Mouse (Mus musculus) limb, embryonic 11.5 days (tissue): ENCODE data around the gene Rpp25. TPM values are rescaled to one million over a fixed set of nuclear protein-coding genes. Genes with fewer than 3 reads are reported as not detected.

Experiments used
- ATAC-seq: fragments of 200-750 bp; cut with Nextera tagmentation; 2 replicates; pipeline ENCODE4 v1.8.0; 2017; ENCODE audit warnings: low read depth; ENCODE audit not compliant: insufficient number of reproducible peaks, low FRiP score, low TSS enrichment
- DNase-seq: peaks from one replicate; pipeline ENCODE4 v3.0.0-alpha.2; 2015; ENCODE audit warnings: low spot score
- H3K27ac ChIP-seq: fragments of 300-500 bp; sonication (generic); replicated peaks from 2 replicates; pipeline ENCODE4 v1.5.1; 2014; ENCODE audit warnings: low read depth, mild to moderate bottlenecking, low read length
- H3K27me3 ChIP-seq: fragments of 300-500 bp; sonication (generic); 2 replicates; pipeline ENCODE4 v1.6.1; 2014; ENCODE audit warnings: mild to moderate bottlenecking, low read length, mixed read lengths; ENCODE audit not compliant: control insufficient read depth, insufficient read depth
- H3K36me3 ChIP-seq: fragments of 300-500 bp; sonication (generic); 2 replicates; pipeline ENCODE4 v1.6.1; 2014; ENCODE audit warnings: mild to moderate bottlenecking, low read length, moderate library complexity, mixed read lengths; ENCODE audit not compliant: control insufficient read depth, insufficient read depth
- H3K4me1 ChIP-seq: fragments of 300-500 bp; sonication (generic); 2 replicates; pipeline ENCODE4 v1.6.1; 2014; ENCODE audit warnings: low read length, mixed read lengths; ENCODE audit not compliant: control insufficient read depth, insufficient read depth
- H3K4me2 ChIP-seq: fragments of 300-500 bp; sonication (generic); 2 replicates; pipeline ENCODE4 v1.6.1; 2014; ENCODE audit warnings: low read depth, mild to moderate bottlenecking, moderate library complexity; ENCODE audit not compliant: severe bottlenecking
- H3K4me3 ChIP-seq: fragments of 300-500 bp; sonication (generic); 2 replicates; pipeline ENCODE4 v1.5.1; 2014; ENCODE audit warnings: low read depth, low read length
- H3K9ac ChIP-seq: fragments of 300-500 bp; sonication (generic); 2 replicates; pipeline ENCODE4 v1.6.1; 2014; ENCODE audit warnings: mild to moderate bottlenecking, low read length
- H3K9me3 ChIP-seq: fragments of 300-500 bp; sonication (generic); 2 replicates; pipeline ENCODE4 v1.6.1; 2016; ENCODE audit warnings: low read length; ENCODE audit not compliant: control insufficient read depth
- WGBS: fragments of 180-500 bp; shearing (Covaris S2); extraction: QIAGEN DNeasy Blood & Tissue Kit; methylation state at CpG from one replicate; pipeline ENCODE4 v1.1.7; 2014; 5-methylcytosine and 5-hydroxymethylcytosine counted together
- polyA plus RNA-seq: library from polyadenylated mRNA; unstranded; fragments of >200 nt; fragmentation: Nextera tagmentation; extraction: Ambion mirVana; gene quantifications from 2 replicates; pipeline ENCODE4 v1.2.1, GENCODE M21; 2014

The Rpp25 gene
- polyA plus RNA-seq, result 0.35 and 0.44 TPM in 2 replicates

DNA sequence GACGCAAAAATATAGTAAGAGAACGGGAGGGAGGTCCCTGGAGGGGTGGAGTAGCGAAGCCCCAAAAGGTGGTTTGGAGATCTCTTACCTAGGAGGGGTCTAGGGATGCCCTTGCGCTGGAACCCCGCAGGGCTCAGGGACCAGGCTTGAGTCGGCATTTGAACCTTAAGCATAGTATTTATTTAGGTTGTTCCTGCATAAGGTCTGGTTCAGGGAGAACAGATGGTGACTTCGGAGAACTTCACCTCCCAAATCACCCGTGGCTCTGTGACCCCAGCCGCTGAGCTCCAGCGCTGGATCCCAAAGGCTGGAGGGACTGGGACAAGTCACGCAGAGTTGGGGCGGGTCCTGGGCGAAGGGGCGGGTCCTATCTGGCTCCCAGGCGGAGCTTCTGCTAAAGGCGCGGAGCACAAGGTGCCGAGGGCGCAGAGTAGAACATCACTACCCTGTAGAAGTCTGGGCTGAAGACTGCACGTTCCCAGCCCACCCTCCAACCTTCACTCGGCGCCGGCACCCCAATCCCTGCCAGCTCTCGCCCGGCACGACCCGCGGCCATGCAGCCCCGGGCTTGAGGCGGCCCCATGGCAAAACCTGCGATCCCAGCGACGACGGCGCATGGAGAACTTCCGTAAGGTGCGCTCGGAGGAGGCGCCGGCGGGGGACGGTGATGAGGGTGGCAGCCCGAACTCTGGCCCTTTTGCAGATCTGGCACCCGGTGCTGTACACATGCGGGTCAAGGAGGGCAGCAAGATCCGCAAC lies at the start of gene Rpp25:
Rpp25 (plus strand) TSS at position 405 of the 759 bp plus-strand sequence.
- Histone ChIP-seq H3K4me1 (0 out of 2 replicates have a peak, but pooled peaks cover 2% of the 10 kb centered on the region), H3K27ac (no peak within 1 kb of the TSS), H3K4me3 (peak within 1 kb of the TSS; percentile 38), H3K36me3 (no peaks in the 10 kb centered on the region), H3K9me3 (no peaks in the 10 kb centered on the region), H3K9ac (peak within 1 kb of the TSS; percentile 30; the same call in 1 of the 2 replicates), H3K4me2 (peak within 1 kb of the TSS; percentile 85), H3K27me3 (peaks cover 70% of the 10 kb centered on the region)
- WGBS, result under 1% methylated on average over 46 of the region's 46 CpGs
- DNase-seq, result peak; percentile 70
- ATAC-seq, result 0 out of 2 replicates have a peak, but pooled peaks have one; percentile 39

DNA sequence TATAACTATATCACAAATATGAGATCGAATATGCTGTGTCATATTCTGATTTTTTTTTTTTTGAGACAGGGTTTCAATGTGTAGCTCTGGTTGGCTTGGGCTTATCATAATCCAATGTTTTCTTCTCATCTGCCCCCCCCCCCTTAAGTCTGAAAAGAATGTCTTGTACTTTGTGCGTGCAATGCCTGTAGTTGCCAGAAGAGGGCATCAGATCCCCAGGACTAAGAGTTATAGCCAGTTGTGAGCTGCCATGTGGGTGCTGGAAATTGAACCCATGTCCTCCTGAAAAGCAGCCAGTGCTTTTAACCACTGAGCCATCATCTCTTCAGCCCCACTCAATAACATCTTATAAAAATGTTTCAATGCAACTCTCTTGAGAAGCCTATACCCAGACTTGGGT lies 44.1 kb upstream of the Rpp25 start:
- 95% methylated on average over 2 of the region's 2 CpGs for WGBS

DNA sequence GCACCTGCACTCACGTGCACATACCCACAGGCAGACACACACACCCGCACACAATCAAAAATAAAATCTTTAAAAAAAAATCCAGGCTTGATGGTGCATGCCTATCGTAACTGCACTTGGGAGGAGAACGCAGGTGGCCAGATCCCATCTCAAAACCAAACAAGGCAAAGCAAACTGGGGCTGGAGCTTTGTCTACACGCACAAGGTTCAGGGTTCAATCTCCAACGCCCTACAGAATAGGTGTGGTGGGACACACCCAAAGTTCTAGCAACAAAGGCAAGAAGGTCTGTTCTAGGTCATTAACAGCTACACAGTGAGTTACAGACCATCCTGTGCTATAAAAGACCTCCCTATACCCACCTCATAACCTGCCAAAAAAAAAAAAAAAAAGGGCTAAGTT lies 41.0 kb upstream of the Rpp25 start:
- 86% methylated on average over 6 of the region's 6 CpGs for WGBS
- Histone ChIP-seq H3K4me1 (no peaks in the 10 kb centered on the region), H3K27ac (no peak overlapping the region), H3K4me2 (no peak overlapping the region), H3K4me3 (no peak overlapping the region), H3K9me3 (no peaks in the 10 kb centered on the region), H3K36me3 (no peaks in the 10 kb centered on the region), H3K27me3 (no peaks in the 10 kb centered on the region), H3K9ac (no peak overlapping the region)
- no peak for DNase-seq
- ATAC-seq, result no peak

More for the DNA sequence above, 44.1 kb upstream of the Rpp25 start:
- Histone ChIP-seq H3K9me3 (no peaks in the 10 kb centered on the region), H3K4me1 (no peaks in the 10 kb centered on the region), H3K27me3 (no peaks in the 10 kb centered on the region), H3K27ac (no peak overlapping the region), H3K9ac (no peak overlapping the region), H3K4me2 (no peak overlapping the region), H3K36me3 (no peaks in the 10 kb centered on the region), H3K4me3 (no peak overlapping the region)
- ATAC-seq (no peak), DNase-seq (no peak)

DNA sequence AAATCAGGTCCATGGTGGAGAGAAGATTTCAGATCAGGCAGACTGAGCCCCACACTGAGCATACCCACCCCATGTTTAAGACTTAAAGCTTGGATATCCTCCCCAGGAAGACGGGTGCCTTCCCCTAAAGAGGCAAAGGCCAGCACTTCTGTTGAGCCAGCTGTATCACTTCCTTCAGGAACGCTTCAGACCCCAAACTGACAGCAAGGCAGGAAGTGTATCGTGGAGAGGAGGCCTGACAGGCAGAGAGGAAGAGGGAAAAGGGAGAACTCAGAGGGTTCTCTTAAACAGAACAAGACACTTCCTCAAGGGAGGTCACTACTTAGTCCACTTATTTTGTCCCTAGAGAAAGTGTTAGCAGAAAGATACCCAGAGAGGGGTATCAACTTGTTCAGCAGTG lies 37.7 kb upstream of the Rpp25 start:
- Histone ChIP-seq H3K4me3 (no peak overlapping the region), H3K9me3 (no peaks in the 10 kb centered on the region), H3K4me1 (no peaks in the 10 kb centered on the region), H3K9ac (no peak overlapping the region), H3K27ac (no peak overlapping the region), H3K36me3 (no peaks in the 10 kb centered on the region), H3K4me2 (no peak overlapping the region), H3K27me3 (no peaks in the 10 kb centered on the region)
- DNase-seq, result no peak
- ATAC-seq, result no peak
- WGBS, result 72% methylated on average over 3 of the region's 3 CpGs

DNA sequence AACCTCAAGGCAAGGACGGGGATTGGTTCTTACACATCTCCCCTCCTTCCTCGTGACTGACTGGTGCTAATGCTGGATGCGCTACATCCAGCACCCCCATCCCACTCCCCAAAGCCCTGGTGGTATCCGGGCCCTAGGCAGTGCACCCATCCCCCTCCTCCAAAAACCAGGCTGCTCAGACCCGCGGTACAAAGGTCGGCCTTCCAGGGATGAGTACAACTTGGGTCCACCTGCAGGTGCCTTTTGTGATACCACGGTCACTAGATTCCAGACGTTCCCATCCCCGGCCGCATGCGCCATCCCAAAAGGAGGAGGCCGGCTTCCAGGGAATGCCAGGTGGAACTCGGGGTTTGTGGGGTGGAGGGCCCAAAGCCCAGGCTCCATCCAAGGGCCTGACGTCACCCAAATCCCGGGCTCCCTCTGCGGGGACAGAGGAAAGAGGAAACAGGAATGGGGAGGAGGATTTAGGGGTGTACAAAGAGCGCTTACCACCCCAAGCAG lies 36.5 kb upstream of the Rpp25 start:
- Histone ChIP-seq H3K4me1 (no peaks in the 10 kb centered on the region), H3K9ac (peak overlapping the region; percentile 45; the same call in 1 of the 2 replicates), H3K27ac (no peak overlapping the region), H3K9me3 (no peaks in the 10 kb centered on the region), H3K4me3 (peak overlapping the region; percentile 52), H3K36me3 (no peaks in the 10 kb centered on the region), H3K27me3 (no peaks in the 10 kb centered on the region), H3K4me2 (peak overlapping the region; percentile 71)
- 1% methylated on average over 18 of the region's 18 CpGs for WGBS
- DNase-seq (peak; percentile 38), ATAC-seq (peak; percentile 60)

DNA sequence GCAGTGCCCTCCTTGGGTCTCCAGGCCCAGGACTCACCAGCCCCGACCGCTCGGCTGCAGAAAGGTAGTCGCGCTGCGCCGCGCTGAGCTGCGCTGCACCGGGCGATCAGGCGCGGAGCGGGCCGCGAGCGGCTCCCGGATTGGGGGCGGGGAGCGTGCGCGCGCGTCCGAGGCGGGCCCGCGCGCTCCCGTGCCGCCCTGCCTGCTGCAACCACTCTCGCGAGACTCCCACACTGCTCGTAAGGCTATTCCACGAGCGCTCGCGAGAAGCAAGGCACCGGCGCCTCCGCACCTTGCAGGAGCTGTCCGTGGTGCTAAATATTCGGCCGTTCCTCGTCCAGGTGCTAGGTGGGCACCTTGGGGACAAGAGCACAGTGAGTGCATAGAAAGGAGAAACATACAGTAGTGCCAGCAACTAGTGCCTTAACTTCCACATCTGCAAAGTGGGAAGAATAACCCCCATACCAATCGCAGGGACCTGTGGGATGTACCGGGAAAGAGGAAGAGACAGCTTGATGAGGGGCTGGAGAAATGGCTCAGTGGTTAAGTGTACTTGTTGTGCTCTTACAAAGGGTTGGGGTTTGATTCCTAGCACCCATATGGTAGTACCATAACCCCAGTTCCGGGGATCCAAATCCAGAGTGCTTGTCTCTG lies 35.8 kb upstream of the Rpp25 start, which contains the start of gene Scamp5:
Scamp5 (minus strand) TSS at position 165 of the 654 bp plus-strand sequence.
- ATAC-seq, result peak; percentile 84
- Histone ChIP-seq H3K27ac (no peak within 1 kb of the TSS), H3K4me2 (peak within 1 kb of the TSS; percentile 71), H3K4me3 (peak within 1 kb of the TSS; percentile 52), H3K36me3 (no peaks in the 10 kb centered on the region), H3K4me1 (no peaks in the 10 kb centered on the region), H3K9ac (peak within 1 kb of the TSS; percentile 45), H3K27me3 (no peaks in the 10 kb centered on the region), H3K9me3 (no peaks in the 10 kb centered on the region)
- WGBS, result 2% methylated on average over 48 of the region's 48 CpGs
- DNase-seq, result peak; percentile 96

DNA sequence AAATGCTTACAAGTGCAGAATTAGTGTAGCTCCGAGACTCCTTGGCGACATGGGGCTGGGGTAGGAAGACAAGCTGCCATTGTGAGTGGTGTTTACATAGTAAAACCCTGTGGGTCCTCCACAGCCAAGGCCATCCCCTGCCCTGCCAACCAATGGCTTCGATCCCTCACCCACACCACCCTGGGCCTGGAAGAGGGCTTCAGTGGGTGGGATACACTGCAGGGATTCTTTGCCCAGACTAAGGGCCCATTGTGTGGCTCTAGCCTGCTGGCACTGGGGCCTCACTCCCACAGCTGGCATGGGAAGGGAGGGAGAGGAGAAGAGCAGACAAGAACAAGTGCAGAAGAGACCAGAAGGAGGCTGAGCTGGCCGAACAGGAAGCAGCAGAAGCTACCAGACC lies 34.9 kb upstream of the Rpp25 start:
- ATAC-seq, result no peak
- Histone ChIP-seq H3K27ac (no peak overlapping the region), H3K36me3 (no peaks in the 10 kb centered on the region), H3K4me2 (no peak overlapping the region), H3K27me3 (no peaks in the 10 kb centered on the region), H3K9me3 (no peaks in the 10 kb centered on the region), H3K4me1 (no peaks in the 10 kb centered on the region), H3K9ac (no peak overlapping the region), H3K4me3 (no peak overlapping the region)
- no peak for DNase-seq
- 80% methylated on average over 4 of the region's 4 CpGs for WGBS

DNA sequence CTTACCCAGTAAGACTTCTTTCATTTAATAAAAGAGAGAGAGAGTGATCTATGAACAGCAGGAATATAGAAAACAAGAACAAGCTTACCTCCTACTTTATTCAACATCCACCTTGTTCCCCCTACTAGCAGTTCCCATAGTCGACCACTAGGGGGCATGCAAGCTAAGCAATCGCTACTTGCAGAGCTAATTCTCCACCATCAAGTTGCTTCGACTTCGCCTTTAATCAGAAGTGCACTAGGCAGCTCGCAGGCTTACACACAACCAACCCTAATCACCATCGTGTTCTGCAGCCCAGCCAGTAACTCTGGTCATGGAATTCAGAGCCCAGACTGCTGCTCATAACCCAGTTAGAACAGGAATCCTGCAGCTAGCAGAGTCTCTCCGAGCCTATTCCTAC lies 18.1 kb upstream of the Rpp25 start:
- Histone ChIP-seq H3K4me1 (no peaks in the 10 kb centered on the region), H3K9ac (no peak overlapping the region), H3K4me2 (no peak overlapping the region), H3K36me3 (no peaks in the 10 kb centered on the region), H3K27ac (no peak overlapping the region), H3K27me3 (no peaks in the 10 kb centered on the region), H3K9me3 (no peaks in the 10 kb centered on the region), H3K4me3 (no peak overlapping the region)
- WGBS, result 16% methylated on average over 7 of the region's 7 CpGs
- peak; percentile 87 for DNase-seq
- ATAC-seq, result no peak
